Mouse (Mus musculus) MEL (cell line): ENCODE data around the gene Lrrc8e. TPM values are rescaled to one million over a fixed set of nuclear protein-coding genes. Genes with fewer than 3 reads are reported as not detected.
A peak's percentile ranks its signal among the peaks of the same experiment; 100 is the strongest.

Experiments used
- DNase-seq: peaks from one replicate; pipeline ENCODE4 v3.0.0; 2011; ENCODE audit warnings: low read depth, low spot score
- H3K27ac ChIP-seq: 2 replicates; pipeline ENCODE4 v1.5.1; 2012; ENCODE audit warnings: low read depth, mild to moderate bottlenecking, control low read depth, low read length, moderate library complexity; ENCODE audit not compliant: control insufficient read depth
- H3K27me3 ChIP-seq, 2 experiments: fragments of 150-350 bp in 1 of 2; sonication (generic) in 1 of 2; 2 replicates each; pipeline ENCODE4 v1.6.1; 2012; ENCODE audit warnings: low read length in 2 of 2, mild to moderate bottlenecking in 2 of 2, improper control_type of control experiment in 1 of 2, moderate library complexity in 1 of 2; ENCODE audit not compliant: insufficient read depth in 2 of 2, control insufficient read depth in 1 of 2
- H3K36me3 ChIP-seq, 2 experiments: 2 replicates each; pipeline ENCODE4 v1.6.1; 2012 to 2014; ENCODE audit warnings: low read length in 2 of 2, improper control_type of control experiment in 1 of 2, inconsistent platforms in 1 of 2, mild to moderate bottlenecking in 1 of 2; ENCODE audit not compliant: insufficient read depth in 2 of 2, control insufficient read depth in 1 of 2
- H3K4me1 ChIP-seq, 2 experiments: fragments of 150-350 bp in 1 of 2; sonication (generic) in 1 of 2; 2 replicates each; pipeline ENCODE4 v1.6.1; 2012; ENCODE audit warnings: low read length in 2 of 2, improper control_type of control experiment in 1 of 2, mild to moderate bottlenecking in 1 of 2; ENCODE audit not compliant: insufficient read depth in 2 of 2, control insufficient read depth in 1 of 2
- H3K4me3 ChIP-seq, 2 experiments: fragments of 150-350 bp in 1 of 2; sonication (generic) in 1 of 2; 2 replicates each; pipeline ENCODE4 v1.5.1; 2012; ENCODE audit warnings: low read depth in 2 of 2, low read length in 2 of 2, mild to moderate bottlenecking in 2 of 2, moderate library complexity in 2 of 2, control low read depth in 1 of 2, improper control_type of control experiment in 1 of 2; ENCODE audit not compliant: control insufficient read depth in 1 of 2, insufficient read depth in 1 of 2
- H3K79me2 ChIP-seq: 2 replicates; pipeline ENCODE4 v1.6.1; 2012; ENCODE audit warnings: mild to moderate bottlenecking, low read length, moderate library complexity; ENCODE audit not compliant: control insufficient read depth, poor library complexity, insufficient read depth
- H3K9ac ChIP-seq: 2 replicates; pipeline ENCODE4 v1.6.1; 2012; ENCODE audit warnings: low read depth, mild to moderate bottlenecking, control low read depth, low read length, moderate library complexity; ENCODE audit not compliant: control insufficient read depth, poor library complexity, severe bottlenecking
- H3K9me3 ChIP-seq: fragments of 150-350 bp; sonication (generic); replicated peaks from 2 replicates; pipeline ENCODE4 v1.6.1; 2012; ENCODE audit warnings: mild to moderate bottlenecking, low read length, improper control_type of control experiment, moderate library complexity; ENCODE audit not compliant: insufficient read depth
- CHD2 ChIP-seq: IDR thresholded peaks from 2 replicates; pipeline ENCODE4 v1.6.1; 2011; ENCODE audit warnings: low read length, improper control_type of control experiment
- E2F4 ChIP-seq: IDR thresholded peaks from 2 replicates; pipeline ENCODE4 v1.6.1; 2011; ENCODE audit warnings: low read depth, low read length, improper control_type of control experiment, borderline replicate concordance
- ELF1 ChIP-seq: IDR thresholded peaks from 2 replicates; pipeline ENCODE4 v1.6.1; 2014; ENCODE audit warnings: low read depth, mild to moderate bottlenecking, inconsistent platforms, low read length, improper control_type of control experiment, moderate library complexity
- EP300 ChIP-seq, 2 experiments: IDR thresholded peaks; 2 replicates each; pipeline ENCODE4 v1.6.1; 2011; ENCODE audit warnings: improper control_type of control experiment in 2 of 2, low read length in 2 of 2, low read depth in 1 of 2, mild to moderate bottlenecking in 1 of 2
- ETS1 ChIP-seq: IDR thresholded peaks from 2 replicates; pipeline ENCODE4 v1.6.1; 2012; ENCODE audit warnings: low read depth, mild to moderate bottlenecking, inconsistent platforms, low read length, improper control_type of control experiment, moderate library complexity
- GABPA ChIP-seq: IDR thresholded peaks from 2 replicates; pipeline ENCODE4 v1.6.1; 2012; ENCODE audit warnings: low read depth, mild to moderate bottlenecking, inconsistent platforms, low read length, improper control_type of control experiment, moderate library complexity
- HCFC1 ChIP-seq: IDR thresholded peaks from 2 replicates; pipeline ENCODE4 v1.6.1; 2012; ENCODE audit warnings: low read depth, mild to moderate bottlenecking, inconsistent platforms, low read length, improper control_type of control experiment, moderate library complexity
- JUND ChIP-seq: IDR thresholded peaks from 2 replicates; pipeline ENCODE4 v1.6.1; 2011; ENCODE audit warnings: low read depth, mild to moderate bottlenecking, improper control_type of control experiment, low read length
- MAFK ChIP-seq: IDR thresholded peaks from 2 replicates; pipeline ENCODE4 v1.6.1; 2011; ENCODE audit warnings: low read depth, mild to moderate bottlenecking, low read length, improper control_type of control experiment, borderline replicate concordance
- MAX ChIP-seq: IDR thresholded peaks from 2 replicates; pipeline ENCODE4 v1.6.1; 2011; ENCODE audit warnings: low read length, improper control_type of control experiment
- MEF2A ChIP-seq: IDR thresholded peaks from 2 replicates; pipeline ENCODE4 v1.6.1; 2014; ENCODE audit warnings: low read depth, mild to moderate bottlenecking, inconsistent platforms, low read length, improper control_type of control experiment; ENCODE audit not compliant: poor library complexity, insufficient replicate concordance, severe bottlenecking; ENCODE audit errors: extremely low read depth
- MYB ChIP-seq: IDR thresholded peaks from 2 replicates; pipeline ENCODE4 v1.6.1; 2011; ENCODE audit warnings: mild to moderate bottlenecking, low read depth, low read length, improper control_type of control experiment
- NELFE ChIP-seq: IDR thresholded peaks from 2 replicates; pipeline ENCODE4 v1.6.1; 2011; ENCODE audit warnings: low read depth, low read length, improper control_type of control experiment
- POLR2A ChIP-seq, 2 experiments: IDR thresholded peaks; 2 replicates each; pipeline ENCODE4 v1.6.1; 2011 to 2012; ENCODE audit warnings: low read length in 2 of 2, mild to moderate bottlenecking in 2 of 2, control low read depth in 1 of 2, improper control_type of control experiment in 1 of 2, low read depth in 1 of 2, moderate library complexity in 1 of 2; ENCODE audit not compliant: control insufficient read depth in 1 of 2, insufficient read depth in 1 of 2, poor library complexity in 1 of 2
- POLR2AphosphoS2 ChIP-seq: IDR thresholded peaks from 2 replicates; pipeline ENCODE4 v1.6.1; 2011; ENCODE audit warnings: low read length, improper control_type of control experiment
- RAD21 ChIP-seq: IDR thresholded peaks from 2 replicates; pipeline ENCODE4 v1.6.1; 2011; ENCODE audit warnings: mild to moderate bottlenecking, low read depth, low read length, improper control_type of control experiment
- SMC3 ChIP-seq: IDR thresholded peaks from 2 replicates; pipeline ENCODE4 v1.6.1; 2011; ENCODE audit warnings: low read depth, low read length, improper control_type of control experiment
- TAL1 ChIP-seq: IDR thresholded peaks from 2 replicates; pipeline ENCODE4 v1.6.1; 2012; ENCODE audit warnings: mild to moderate bottlenecking, inconsistent platforms, low read length, moderate library complexity, mixed read lengths
- TBP ChIP-seq: IDR thresholded peaks from 2 replicates; pipeline ENCODE4 v1.8.0; 2011; ENCODE audit warnings: low read depth, low read length, improper control_type of control experiment
- TCF12 ChIP-seq: IDR thresholded peaks from 2 replicates; pipeline ENCODE4 v1.6.1; 2014; ENCODE audit warnings: low read depth, mild to moderate bottlenecking, inconsistent platforms, low read length, improper control_type of control experiment, moderate library complexity
- UBTF ChIP-seq: IDR thresholded peaks from 2 replicates; pipeline ENCODE4 v1.6.1; 2012; ENCODE audit warnings: low read depth, mild to moderate bottlenecking, inconsistent platforms, low read length, improper control_type of control experiment, moderate library complexity, borderline replicate concordance; ENCODE audit not compliant: insufficient read depth
- USF1 ChIP-seq: IDR thresholded peaks from 2 replicates; pipeline ENCODE4 v1.6.1; 2014; ENCODE audit warnings: low read depth, mild to moderate bottlenecking, inconsistent platforms, low read length, improper control_type of control experiment, moderate library complexity
- USF2 ChIP-seq, 2 experiments: IDR thresholded peaks; 2 replicates each; pipeline ENCODE4 v1.6.1; 2011 to 2012; ENCODE audit warnings: improper control_type of control experiment in 2 of 2, low read length in 2 of 2, borderline replicate concordance in 1 of 2, inconsistent platforms in 1 of 2, low read depth in 1 of 2, mild to moderate bottlenecking in 1 of 2; ENCODE audit not compliant: insufficient read depth in 1 of 2
- polyA plus RNA-seq, 2 experiments: library from polyadenylated mRNA; stranded (reverse) in 1 of 2; unstranded in 1 of 2; fragments of >175 nt in 1 of 2; fragments of >200 nt in 1 of 2; gene quantifications; 2 replicates each; pipeline versions ENCODE4 v1.2.1 to v1.2.4; 2012; ENCODE audit warnings: low replicate concordance in 2 of 2, low read depth in 1 of 2; ENCODE audit not compliant: insufficient read length in 2 of 2, insufficient read depth in 1 of 2, missing spikeins in 1 of 2
- total RNA-seq: library from RNA; depleted of rRNA; stranded (reverse); fragments of 300-350 nt; gene quantifications from 2 replicates; pipeline ENCODE4 v1.2.3, GENCODE M21; 2012

Lrrc8e gene
- total and polyA plus RNA-seq, 3 experiments = 0.35 to 0.36 TPM; not detected in 1

DNA sequence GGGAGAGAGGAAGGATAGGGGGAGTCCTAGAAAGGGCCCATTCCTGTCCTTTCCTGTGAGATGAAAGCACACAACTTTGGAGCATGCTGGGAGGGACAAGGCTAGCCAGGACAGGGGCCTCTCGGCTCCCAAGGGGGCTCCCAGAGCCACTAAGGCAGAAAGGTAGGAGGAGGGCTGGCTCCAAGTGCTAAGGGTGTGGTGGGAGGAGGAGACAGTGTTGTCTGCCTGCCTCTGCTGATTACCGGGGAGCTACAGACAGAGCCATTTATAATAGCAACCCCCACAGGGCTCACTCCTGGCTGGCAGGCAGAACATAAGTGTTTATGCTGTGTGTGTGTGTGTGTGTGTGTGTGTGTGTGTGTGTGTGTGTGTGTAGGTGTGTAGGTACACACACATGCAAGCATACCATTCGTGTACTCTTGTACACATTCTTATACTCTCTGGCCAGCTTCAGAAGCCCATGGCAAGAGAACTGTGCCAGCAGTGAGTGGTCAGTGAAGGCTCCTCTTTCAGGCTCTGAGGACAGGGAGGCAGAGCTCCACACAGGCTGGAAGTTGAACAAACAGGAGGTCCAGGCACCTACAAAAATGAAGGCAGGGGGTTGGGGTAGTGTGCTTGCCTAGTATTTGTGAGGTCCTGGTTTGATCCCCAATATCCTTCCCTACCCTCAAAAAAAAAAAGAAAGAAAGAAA, 37.5 kb upstream of the Lrrc8e start:
- Histone ChIP-seq H3K9ac (no peak overlapping the region), H3K36me3 (no peaks in the 10 kb centered on the region), H3K27ac (no peak overlapping the region), H3K27me3 (no peaks in the 10 kb centered on the region), H3K79me2 (no peaks in the 10 kb centered on the region), H3K4me3 (no peak overlapping the region), H3K9me3 (no peaks in the 10 kb centered on the region), H3K4me1 (no peaks in the 10 kb centered on the region; a peak in 1 of 4 replicates)
- TF ChIP-seq HCFC1 = no peak
- TF ChIP-seq ETS1 = no peak
- TF ChIP-seq ELF1 = no peak
- no peak for TF ChIP-seq USF2 (IDR thresholded peaks at IDR 0.05; ENCODE audit: borderline replicate concordance in 1 of 2, insufficient read depth in 1 of 2, low read depth in 1 of 2, low read length in 2 of 2)
- no peak for TF ChIP-seq TBP
- no peak for TF ChIP-seq MYB
- peak; percentile 47 for DNase-seq

DNA sequence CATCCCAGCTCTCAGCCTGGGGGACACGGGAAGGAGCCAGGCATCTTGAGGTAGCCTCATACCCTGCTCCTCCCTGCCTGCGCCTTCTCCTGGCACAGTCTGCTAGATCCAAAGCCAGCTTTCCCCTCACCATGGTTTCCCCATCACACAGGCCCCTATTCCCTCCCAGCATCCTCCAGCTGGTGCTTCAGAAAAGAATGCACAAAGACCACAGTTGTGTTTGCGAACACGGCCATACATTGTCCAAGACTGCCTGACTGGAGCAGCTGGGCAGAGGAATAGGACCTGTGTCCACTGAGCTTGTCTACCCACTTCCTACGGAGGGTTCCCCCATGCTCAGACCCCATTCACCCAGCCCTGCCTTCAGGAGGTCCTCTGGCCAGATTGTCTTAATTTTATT, 34.3 kb upstream of the Lrrc8e start:
- TF ChIP-seq MAFK (no peak), CHD2 (no peak), EP300 (IDR thresholded peaks at IDR 0.05; ENCODE audit: low read depth in 1 of 2, low read length in 2 of 2) (no peak), USF1 (no peak), UBTF (no peak), NELFE (no peak), POLR2AphosphoS2 (no peak), USF2 (IDR thresholded peaks at IDR 0.05; ENCODE audit: borderline replicate concordance in 1 of 2, insufficient read depth in 1 of 2, low read depth in 1 of 2, low read length in 2 of 2) (no peak), ETS1 (no peak), RAD21 (no peak), MAX (no peak), TCF12 (no peak), TAL1 (no peak), POLR2A (IDR thresholded peaks at IDR 0.05; ENCODE audit: control insufficient read depth in 1 of 2, insufficient read depth in 1 of 2, low read depth in 1 of 2, low read length in 2 of 2, poor library complexity in 1 of 2) (no peak), JUND (no peak), SMC3 (no peak), GABPA (no peak), MEF2A (no peak), E2F4 (no peak)
- Histone ChIP-seq H3K9me3 (no peaks in the 10 kb centered on the region), H3K79me2 (no peaks in the 10 kb centered on the region), H3K36me3 (no peaks in the 10 kb centered on the region), H3K4me1 (no peaks in the 10 kb centered on the region; a peak in 1 of 4 replicates), H3K4me3 (no peak overlapping the region), H3K9ac (no peak overlapping the region), H3K27ac (no peak overlapping the region), H3K27me3 (no peaks in the 10 kb centered on the region)
- DNase-seq = no peak
